ENCODE assay signal across 8 mouse cellular contexts in the genomic region with DNA sequence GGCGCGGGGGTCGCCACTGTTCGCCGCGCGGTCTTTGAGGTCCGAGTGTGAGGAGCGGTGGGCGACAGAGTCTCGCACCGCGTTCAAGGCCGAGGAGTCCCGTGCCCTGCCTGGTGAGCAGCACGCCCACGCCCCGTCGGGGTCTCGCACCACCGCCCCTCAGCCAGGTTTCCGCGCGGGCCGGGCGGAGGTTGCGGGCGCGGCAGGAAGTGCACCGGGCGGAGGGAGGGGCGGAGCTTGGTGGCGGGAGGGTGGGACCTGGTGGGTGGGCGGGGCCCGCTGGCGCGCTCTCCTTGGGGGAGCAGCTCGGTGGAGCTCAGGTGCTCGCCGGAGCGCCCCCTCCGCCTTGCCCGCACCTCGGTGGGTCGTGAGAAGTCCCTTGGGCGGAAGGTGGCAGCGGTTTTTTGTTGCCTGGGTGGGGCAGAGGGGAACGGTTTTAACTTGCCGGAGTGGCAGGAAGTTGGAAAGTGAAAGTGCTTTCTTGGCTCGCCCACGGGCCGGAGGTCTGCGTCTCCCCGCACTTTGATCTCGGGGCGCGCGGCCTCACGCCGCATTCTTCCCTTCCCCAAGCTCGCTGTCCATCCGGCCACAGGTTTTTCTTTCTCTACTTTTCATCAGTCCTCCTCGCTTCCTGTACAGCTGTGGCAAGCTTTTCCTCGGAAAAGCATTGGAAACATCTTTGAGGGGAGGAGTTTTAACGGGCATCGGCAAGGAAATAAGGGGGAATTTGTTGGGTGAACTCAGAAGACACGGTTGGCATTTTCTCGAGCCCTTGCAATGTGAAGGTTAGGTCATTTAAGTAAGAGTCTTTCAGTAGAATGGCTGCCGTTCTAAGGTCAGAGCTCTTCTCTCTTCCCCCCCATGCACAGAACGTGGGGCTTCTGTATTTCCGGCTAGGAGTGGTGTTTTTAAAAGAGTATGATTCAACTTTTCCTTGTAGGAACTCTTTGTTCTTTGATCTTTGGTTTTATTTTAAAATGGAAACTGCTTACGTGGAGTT. TPM values are rescaled to one million over a fixed set of nuclear protein-coding genes. Genes with fewer than 3 reads are reported as not detected.
DNase-seq lines count a peak whose midpoint lies in the region; ATAC-seq and TF ChIP-seq lines count a peak whose summit lies in the region.

No protein-coding gene starts in this region.

- DNase-seq in ES-E14 (ENCODE audit: low read depth, low spot score) = peak; percentile 62
- DNase-seq in cerebellum, adult 11 months = peak; percentile 71
- DNase-seq in forebrain, embryonic 14.5 days (ENCODE audit: low spot score) = peak; percentile 89
- DNase-seq in heart, postnatal 25 days (ENCODE audit: low spot score) = peak; percentile 77
- peak; percentile 72 to 81 for DNase-seq in layer of hippocampus, adult 18-20 months (ENCODE audit: low spot score in 2 of 2)
- DNase-seq in lung, adult 18-20 months = peak; percentile 85 to 88

- peak overlapping the region; percentile 97 for H3K9ac ChIP-seq in ES-E14 (ENCODE audit: insufficient read depth, low read depth, low read length, poor library complexity, severe bottlenecking)
- peak overlapping the region; percentile 92 for H3K9ac ChIP-seq in forebrain, embryonic 14.5 days (ENCODE audit: low read length)
- peak overlapping the region; percentile 94 for H3K9ac ChIP-seq in neural tube, embryonic 14.5 days (replicated peaks; ENCODE audit: low read depth, low read length)

- peak overlapping the region; percentile 65 for H3K4me2 ChIP-seq in forebrain, embryonic 14.5 days (ENCODE audit: low read length)
- H3K4me2 ChIP-seq in neural tube, embryonic 14.5 days (ENCODE audit: low read depth, low read length) = peak overlapping the region; percentile 68

- H3K36me3 ChIP-seq in ES-E14 (ENCODE audit: control insufficient read depth, insufficient read depth, low read length, poor library complexity, severe bottlenecking) = no peaks in the 10 kb centered on the region
- no peaks in the 10 kb centered on the region for H3K36me3 ChIP-seq in forebrain, embryonic 14.5 days (ENCODE audit: control insufficient read depth, insufficient read depth, low read length)
- no peaks in the 10 kb centered on the region for H3K36me3 ChIP-seq in neural tube, embryonic 14.5 days (ENCODE audit: control insufficient read depth, insufficient read depth, low read length)
- H3K36me3 ChIP-seq in testis, adult 2 months (ENCODE audit: control insufficient read depth, insufficient read depth, low read length) = no peaks in the 10 kb centered on the region

- TF ChIP-seq CTCF in testis, adult 2 months (IDR thresholded peaks at IDR 0.05; ENCODE audit: control insufficient read depth, insufficient read depth, insufficient replicate concordance, low read depth, low read length) = 0 out of 2 replicates have a peak, but pooled peaks have one; percentile 2

- ATAC-seq in forebrain, embryonic 14.5 days = peak; percentile 93
- peak; percentile 93 for ATAC-seq in neural tube, embryonic 14.5 days (ENCODE audit: low read depth)

- no peaks in the 10 kb centered on the region for H3K27me3 ChIP-seq in forebrain, embryonic 14.5 days (replicated peaks; ENCODE audit: control insufficient read depth, insufficient read depth, low read length)
- H3K27me3 ChIP-seq in neural tube, embryonic 14.5 days (ENCODE audit: control insufficient read depth, insufficient read depth, low read length) = no peaks in the 10 kb centered on the region
- no peaks in the 10 kb centered on the region for H3K27me3 ChIP-seq in testis, adult 2 months (ENCODE audit: control insufficient read depth, insufficient read depth, low read length)

- TF ChIP-seq POLR2A in testis, adult 2 months (IDR thresholded peaks at IDR 0.05; ENCODE audit: control insufficient read depth, low read depth, low read length) = peak; percentile 61

- H3K27ac ChIP-seq in ES-E14 (ENCODE audit: insufficient read depth, low read depth, low read length, poor library complexity, severe bottlenecking) = peak overlapping the region; percentile 97
- H3K27ac ChIP-seq in forebrain, embryonic 14.5 days (ENCODE audit: low read depth, low read length) = peak overlapping the region; percentile 97
- peak overlapping the region; percentile 97 for H3K27ac ChIP-seq in neural tube, embryonic 14.5 days (ENCODE audit: low read depth, low read length)
- H3K27ac ChIP-seq in testis, adult 2 months (ENCODE audit: control insufficient read depth, insufficient read depth, low read depth, low read length) = peak overlapping the region; percentile 89

- no peaks in the 10 kb centered on the region for H3K9me3 ChIP-seq in ES-E14 (ENCODE audit: control insufficient read depth, insufficient read depth, low read depth, low read length)
- H3K9me3 ChIP-seq in forebrain, embryonic 14.5 days (replicated peaks; ENCODE audit: control insufficient read depth, low read length) = no peaks in the 10 kb centered on the region
- H3K9me3 ChIP-seq in neural tube, embryonic 14.5 days (ENCODE audit: control insufficient read depth, low read length) = no peaks in the 10 kb centered on the region

- H3K4me1 ChIP-seq in ES-E14 (ENCODE audit: control insufficient read depth in 2 of 2, insufficient read depth in 2 of 2, low read length in 2 of 2, poor library complexity in 1 of 2) = no peaks in the 10 kb centered on the region
- H3K4me1 ChIP-seq in forebrain, embryonic 14.5 days (ENCODE audit: control insufficient read depth, insufficient read depth, low read length) = peaks cover 14% of the 10 kb centered on the region
- peaks cover 10% of the 10 kb centered on the region for H3K4me1 ChIP-seq in neural tube, embryonic 14.5 days (ENCODE audit: control insufficient read depth, insufficient read depth, low read length)
- peaks cover 2% of the 10 kb centered on the region for H3K4me1 ChIP-seq in testis, adult 2 months (ENCODE audit: control insufficient read depth, insufficient read depth, low read length)

- WGBS in forebrain, embryonic 14.5 days = 1% methylated on average over 66 of the region's 72 CpGs
- under 1% methylated on average over 60 of the region's 72 CpGs for WGBS in neural tube, embryonic 14.5 days

- intact Hi-C loops in heart, postnatal 25 days (cut with DNase I) = loop anchor here (2.0 kb wide), 1 partner anchor 33 kb away; no protein-coding TSS in a partner anchor

- H3K4me3 ChIP-seq in ES-E14 (ENCODE audit: insufficient read depth in 1 of 2, low read depth in 1 of 2, low read length in 2 of 2, poor library complexity in 1 of 2, severe bottlenecking in 1 of 2) = peak overlapping the region; percentile 93 to 96
- H3K4me3 ChIP-seq in forebrain, embryonic 14.5 days (ENCODE audit: low read depth, low read length) = peak overlapping the region; percentile 92
- peak overlapping the region; percentile 93 for H3K4me3 ChIP-seq in neural tube, embryonic 14.5 days (ENCODE audit: low read depth, low read length)
- H3K4me3 ChIP-seq in testis, adult 2 months (ENCODE audit: control insufficient read depth, low read depth, low read length) = peak overlapping the region; percentile 90

- in situ Hi-C loops in ES-E14 (cut with MboI; ENCODE audit: low sequenced_read_pairs in 2 of 2, unreplicated experiment in 2 of 2) = no loop called here

TF ChIP-seq in ES-E14, 5 proteins besides CTCF, POLR2A, EP300 and RAD21:
- TF ChIP-seq ZNF384 (IDR thresholded peaks at IDR 0.05; ENCODE audit: low read depth, low read length) = no peak
- TF ChIP-seq CHD2 (IDR thresholded peaks at IDR 0.05; ENCODE audit: low read depth, low read length) = no peak
- no peak for TF ChIP-seq HCFC1 (IDR thresholded peaks at IDR 0.05; ENCODE audit: borderline replicate concordance, insufficient read depth, low read length)
- no peak for TF ChIP-seq ZC3H11A (IDR thresholded peaks at IDR 0.05; ENCODE audit: borderline replicate concordance, low read depth, low read length)
- no peak for TF ChIP-seq MAFK (IDR thresholded peaks at IDR 0.05; ENCODE audit: insufficient read depth, low read depth, low read length)

RNA-seq across cellular contexts. Expression of a gene that starts 0.7 kb away (rescaled TPM):
- 10.5 and 14.7 TPM in 2 replicates for total RNA-seq in ES-E14 (2012; rRNA removed)
- 14.8 and 17.0 TPM in 2 replicates for polyA plus RNA-seq in forebrain, embryonic 14.5 days (2014; fragmentation: Nextera tagmentation; extraction: Ambion mirVana)
- 10 to 100 TPM; 87.2 to 87.5 TPM for total RNA-seq in heart, postnatal 25 days (2021)
- 10 to 100 TPM; 55.3 to 64.3 TPM for total RNA-seq in layer of hippocampus, adult 18-20 months (2021)
- polyA plus RNA-seq in neural tube, embryonic 14.5 days (2014; fragmentation: Nextera tagmentation; extraction: Ambion mirVana) = 13.8 and 16.2 TPM in 2 replicates
- 3.9 and 4.3 TPM in 2 replicates for polyA plus RNA-seq in testis, adult 2 months (2012; rRNA removed)

RNA-seq across cellular contexts. Expression of a gene that starts 45.4 kb away (rescaled TPM):
- total RNA-seq in ES-E14 (2012; rRNA removed) = 6.0 and 7.5 TPM in 2 replicates
- 1.5 and 1.8 TPM in 2 replicates for polyA plus RNA-seq in forebrain, embryonic 14.5 days (2014; fragmentation: Nextera tagmentation; extraction: Ambion mirVana)
- 1 to 10 TPM; 3.8 to 5.2 TPM for total RNA-seq in heart, postnatal 25 days (2021)
- total RNA-seq in layer of hippocampus, adult 18-20 months (2021) = under 1 TPM; 0.72 to 0.89 TPM
- 0.66 and 3.4 TPM in 2 replicates for polyA plus RNA-seq in neural tube, embryonic 14.5 days (2014; fragmentation: Nextera tagmentation; extraction: Ambion mirVana)
- 5.7 and 6.3 TPM in 2 replicates for polyA plus RNA-seq in testis, adult 2 months (2012; rRNA removed)

RNA-seq across cellular contexts. Expression of a gene that starts 59.7 kb away (rescaled TPM):
- total RNA-seq in ES-E14 (2012; rRNA removed) = 1.3 and 2.4 TPM in 2 replicates
- polyA plus RNA-seq in forebrain, embryonic 14.5 days (2014; fragmentation: Nextera tagmentation; extraction: Ambion mirVana) = 3.7 and 5.0 TPM in 2 replicates
- 1 to 10 TPM; 1.3 to 1.6 TPM for total RNA-seq in heart, postnatal 25 days (2021)
- 10 to 100 TPM; 66.4 to 79.3 TPM for total RNA-seq in layer of hippocampus, adult 18-20 months (2021)
- polyA plus RNA-seq in neural tube, embryonic 14.5 days (2014; fragmentation: Nextera tagmentation; extraction: Ambion mirVana) = 8.5 and 9.4 TPM in 2 replicates
- 0.10 and 0.31 TPM in 2 replicates for polyA plus RNA-seq in testis, adult 2 months (2012; rRNA removed)

Comparison
In these comparisons a context has a peak if more than half of its experiments do, and no peak if none do; other contexts are left out.
1. Peak in every context shown above with its lines: DNase-seq, ATAC-seq, H3K4me3 ChIP-seq and H3K27ac ChIP-seq.
2. RNA of a gene that starts 59.7 kb away (total RNA-seq): 66.4 to 79.3 TPM in layer of hippocampus, adult 18-20 months; 1.3 to 2.4 TPM in ES-E14 and 1.3 to 1.6 TPM in heart, postnatal 25 days; every median in the first group is over 10 times any median in the second.